Mouse (Mus musculus) forebrain, embryonic 14.5 days (tissue): ENCODE measurements at regions not wholly inside any gene's neighbourhood (a gene's known extent, or its start where the extent isn't known, plus 50 kb on each side); places are given as distances from the start of the nearest gene placed in this dataset.
A peak's percentile ranks its signal among the peaks of the same experiment; 100 is the strongest.

Source experiments
- ATAC-seq: fragments of 200-750 bp; cut with Nextera tagmentation; 2 replicates; pipeline ENCODE4 v1.8.0; 2017; ENCODE audit warnings: mild to moderate bottlenecking, moderate library complexity
- DNase-seq: peaks from one replicate; pipeline ENCODE4 v3.0.0-alpha.2; 2015; ENCODE audit warnings: low spot score
- H3K27ac ChIP-seq: fragments of 300-500 bp; sonication (generic); 2 replicates; pipeline ENCODE4 v1.5.1; 2014; ENCODE audit warnings: low read depth, mild to moderate bottlenecking, control low read depth, low read length, moderate library complexity
- H3K27me3 ChIP-seq: fragments of 300-500 bp; sonication (generic); replicated peaks from 2 replicates; pipeline ENCODE4 v1.6.1; 2014; ENCODE audit warnings: low read length, control low read depth, mixed read lengths; ENCODE audit not compliant: control insufficient read depth, insufficient read depth
- H3K36me3 ChIP-seq: fragments of 300-500 bp; sonication (generic); 2 replicates; pipeline ENCODE4 v1.6.1; 2014; ENCODE audit warnings: low read length, control low read depth; ENCODE audit not compliant: control insufficient read depth, insufficient read depth
- H3K4me1 ChIP-seq: fragments of 300-500 bp; sonication (generic); 2 replicates; pipeline ENCODE4 v1.6.1; 2014; ENCODE audit warnings: antibody characterized with exemption, low read length, control low read depth; ENCODE audit not compliant: control insufficient read depth, insufficient read depth
- H3K4me2 ChIP-seq: fragments of 300-500 bp; sonication (generic); 2 replicates; pipeline ENCODE4 v1.6.1; 2014; ENCODE audit warnings: mild to moderate bottlenecking, control low read depth, low read length
- H3K4me3 ChIP-seq: fragments of 300-500 bp; sonication (generic); 2 replicates; pipeline ENCODE4 v1.5.1; 2014; ENCODE audit warnings: low read depth, low read length, control low read depth
- H3K9ac ChIP-seq: fragments of 300-500 bp; sonication (generic); 2 replicates; pipeline ENCODE4 v1.6.1; 2014; ENCODE audit warnings: mild to moderate bottlenecking, low read length, control low read depth, moderate library complexity
- H3K9me3 ChIP-seq: fragments of 300-500 bp; sonication (generic); replicated peaks from 2 replicates; pipeline ENCODE4 v1.6.1; 2016; ENCODE audit warnings: low read length, control low read depth, mixed read lengths; ENCODE audit not compliant: control insufficient read depth
- WGBS: fragments of 180-500 bp; shearing (Covaris S2); extraction: QIAGEN DNeasy Blood & Tissue Kit; methylation state at CpG from one replicate; pipeline ENCODE4 v1.1.7; 2014; 5-methylcytosine and 5-hydroxymethylcytosine counted together

GRCm38 (mm10) chr12:44796847-44797246, 277.7 kb downstream of the Stxbp6 start:
- H3K27me3 ChIP-seq: no peaks in the 10 kb centered on the region
- no peak for ATAC-seq
- H3K4me3 ChIP-seq: no peak overlapping the region
- H3K4me1 ChIP-seq: no peaks in the 10 kb centered on the region
- H3K36me3 ChIP-seq: no peaks in the 10 kb centered on the region
- DNase-seq: peak; percentile 1
- H3K4me2 ChIP-seq: no peak overlapping the region
- H3K9me3 ChIP-seq: no peaks in the 10 kb centered on the region
- H3K9ac ChIP-seq: no peak overlapping the region
- no peak overlapping the region for H3K27ac ChIP-seq

DNA sequence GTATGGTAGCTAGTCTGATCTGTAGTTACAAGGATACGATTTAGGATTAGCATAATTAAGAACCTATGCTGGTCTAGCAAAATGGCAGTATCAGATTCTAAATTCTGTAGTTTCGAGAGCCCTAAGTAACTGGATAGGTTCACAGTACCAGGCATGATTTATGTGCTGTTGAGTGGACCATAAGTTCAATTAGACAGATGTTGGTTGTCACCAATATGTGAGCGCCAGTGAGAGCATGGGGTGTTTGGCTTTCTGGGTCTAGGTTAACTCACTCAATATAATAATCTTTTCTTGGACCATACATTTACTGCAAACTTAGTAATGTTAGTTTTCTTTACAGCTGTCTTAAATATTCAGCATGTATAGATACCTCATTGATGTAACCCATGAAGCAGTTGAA, 323.8 kb downstream of the Stxbp6 start:
- Histone ChIP-seq H3K27ac (no peak overlapping the region), H3K9me3 (no peaks in the 10 kb centered on the region), H3K27me3 (no peaks in the 10 kb centered on the region), H3K4me3 (no peak overlapping the region), H3K4me1 (no peaks in the 10 kb centered on the region), H3K9ac (no peak overlapping the region), H3K36me3 (no peaks in the 10 kb centered on the region), H3K4me2 (no peak overlapping the region)
- 85% methylated on average over 3 of the region's 3 CpGs for WGBS
- ATAC-seq (no peak), DNase-seq (no peak)

GRCm38 (mm10) chr12:44726767-44727166, 347.7 kb downstream of the Stxbp6 start:
- DNase-seq: peak; percentile 45
- no peak for ATAC-seq
- WGBS: 82% methylated on average over 2 of the region's 2 CpGs

More at GRCm38 (mm10) chr12:44726767-44727166, 347.7 kb downstream of the Stxbp6 start:
- no peak overlapping the region for H3K4me2 ChIP-seq
- no peaks in the 10 kb centered on the region for H3K4me1 ChIP-seq
- H3K9me3 ChIP-seq: no peaks in the 10 kb centered on the region
- no peak overlapping the region for H3K9ac ChIP-seq
- no peak overlapping the region for H3K4me3 ChIP-seq
- no peak overlapping the region for H3K27ac ChIP-seq
- no peaks in the 10 kb centered on the region for H3K36me3 ChIP-seq
- no peaks in the 10 kb centered on the region for H3K27me3 ChIP-seq
